Mouse (Mus musculus): Measurements from ENCODE around the gene Olfr1086.

DNA sequence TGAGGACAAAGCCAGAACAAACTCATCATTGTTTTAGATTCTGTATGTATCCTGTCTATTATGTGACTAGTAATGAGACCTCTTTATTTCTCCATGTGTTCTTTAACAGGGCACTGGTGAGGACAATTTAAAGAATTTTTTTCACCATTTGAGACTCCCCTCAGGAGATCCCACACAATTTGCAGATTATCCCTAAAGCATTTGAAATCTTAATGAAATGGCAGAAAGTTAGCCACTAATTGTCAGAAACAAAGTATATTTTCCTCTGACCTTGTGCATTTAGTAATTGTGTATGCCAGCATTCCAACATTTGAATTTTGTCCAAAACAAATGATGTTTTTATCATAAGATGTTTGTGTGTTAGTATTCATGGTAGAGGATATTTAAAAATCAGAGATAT is 18.4 kb upstream of the Olfr1086 start, which contains the start of gene Olfr1087:
- TF ChIP-seq CTCF (conservative IDR thresholded peaks at IDR 0.05 in 1 of 2, IDR thresholded peaks at IDR 0.05 in 1 of 2; ENCODE audit: low read depth in 2 of 2, low read length in 2 of 2) (no peak), MEF2A (IDR thresholded peaks at IDR 0.05; ENCODE audit: borderline replicate concordance, low read depth, low read length) (no peak), HCFC1 (IDR thresholded peaks at IDR 0.05; ENCODE audit: low read depth, low read length) (no peak), EP300 (IDR thresholded peaks at IDR 0.05; ENCODE audit: low read length) (no peak)

All from CH12.LX (cell line).